Mouse (Mus musculus) C2C12 (cell line): ENCODE measurements around the gene 4930451I11Rik.

Experiments
- CEBPB ChIP-seq: IDR thresholded peaks from one replicate; pipeline ENCODE4 v1.6.1; 2011; ENCODE audit warnings: low read depth, mild to moderate bottlenecking, control low read depth, moderate library complexity
- CTCF ChIP-seq: IDR thresholded peaks from one replicate; pipeline ENCODE4 v1.5.1; 2011; ENCODE audit not compliant: control insufficient read depth, insufficient read depth, insufficient read length
- MAX ChIP-seq: IDR thresholded peaks from one replicate; pipeline ENCODE4 v1.6.1; 2011; ENCODE audit warnings: mild to moderate bottlenecking, control low read depth
- MYOD1 ChIP-seq: IDR thresholded peaks from one replicate; pipeline ENCODE4 v1.6.1; 2011; ENCODE audit warnings: low read depth; ENCODE audit not compliant: control insufficient read depth, insufficient read length
- MYOG ChIP-seq: IDR thresholded peaks from one replicate; pipeline ENCODE4 v1.6.1; 2011; ENCODE audit not compliant: control insufficient read depth, insufficient read length; ENCODE audit errors: extremely low read depth
- USF1 ChIP-seq: IDR thresholded peaks from one replicate; pipeline ENCODE4 v1.6.1; 2011; ENCODE audit warnings: low read depth, mild to moderate bottlenecking, control low read depth, moderate library complexity

DNA sequence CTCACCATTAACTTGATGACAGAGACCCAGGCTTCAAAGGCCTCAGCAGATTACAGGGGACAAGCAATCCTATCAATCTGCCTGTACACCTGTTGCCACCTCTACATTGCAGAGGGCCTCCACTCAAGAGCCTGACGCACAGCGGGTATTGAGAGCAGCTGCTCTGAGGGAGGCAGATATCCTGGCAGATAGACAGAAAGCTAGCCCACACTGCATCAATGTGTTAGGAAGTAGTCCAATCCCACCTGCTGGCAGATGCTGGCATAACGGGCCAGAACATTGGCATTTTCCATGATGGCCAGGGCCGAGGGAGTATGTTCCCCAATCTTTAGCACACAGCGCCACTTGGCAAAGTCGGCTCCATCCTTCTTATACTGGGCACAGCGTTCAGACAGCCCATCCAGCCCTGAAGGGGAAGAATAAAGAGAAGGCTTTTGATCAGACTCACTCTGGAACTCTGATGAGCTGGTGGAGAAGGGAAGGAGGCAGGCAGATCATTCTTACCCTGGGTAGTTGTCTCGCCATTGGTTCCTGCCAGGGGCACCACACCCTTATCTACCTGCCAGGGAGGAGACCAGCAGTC lies 35.0 kb downstream of the 4930451I11Rik start:
- no peak for TF ChIP-seq CTCF
- TF ChIP-seq USF1, result no peak
- TF ChIP-seq MYOG, result no peak
- no peak for TF ChIP-seq MAX
- no peak for TF ChIP-seq CEBPB
- TF ChIP-seq MYOD1, result no peak
